Mouse (Mus musculus) gastrocnemius, adult 8-10 months (tissue): ENCODE results near the gene Atp11a. TPM values are rescaled to one million over a fixed set of nuclear protein-coding genes. Genes with fewer than 3 reads are reported as not detected.

Experiments
- DNase-seq, 2 experiments: peaks; one replicate each; pipeline ENCODE4 v3.0.0; 2022; ENCODE audit warnings: low spot score in 2 of 2
- total RNA-seq, 4 experiments: library from RNA; stranded (reverse); gene quantifications; 2 replicates each; pipeline ENCODE4 v1.2.4; 2022

The Atp11a gene
- 10 to 100 TPM; 22.9 to 33.6 (median 27.0) TPM for total RNA-seq

- DNase-seq, result peak; percentile 50 to 65
Observed at GRCm38 (mm10) chr8:12756391-12757157, at the start of gene Atp11a. Gene Atp11a (plus strand): TSS chr8:12757014.

GRCm38 (mm10) chr8:12711623-12712022 lies 45.2 kb upstream of the Atp11a start:
- no peak for DNase-seq

- no peak for DNase-seq
Observed at GRCm38 (mm10) chr8:12715861-12716585, 40.8 kb upstream of the Atp11a start.

- DNase-seq, result no peak
Observed at GRCm38 (mm10) chr8:12719091-12719490, 37.7 kb upstream of the Atp11a start.

- no peak for DNase-seq
Observed at GRCm38 (mm10) chr8:12728644-12729043, 28.2 kb upstream of the Atp11a start.

- DNase-seq, result no peak
Observed at GRCm38 (mm10) chr8:12730780-12731179, 26.0 kb upstream of the Atp11a start.

- DNase-seq, result no peak
Observed at GRCm38 (mm10) chr8:12732431-12732830, 24.4 kb upstream of the Atp11a start.

GRCm38 (mm10) chr8:12739113-12739512 lies 17.7 kb upstream of the Atp11a start:
- no peak for DNase-seq

GRCm38 (mm10) chr8:12743390-12743789 lies 13.4 kb upstream of the Atp11a start:
- DNase-seq, result no peak

GRCm38 (mm10) chr8:12748183-12748582 lies 8.6 kb upstream of the Atp11a start:
- DNase-seq, result no peak

GRCm38 (mm10) chr8:12749116-12749515 lies 7.7 kb upstream of the Atp11a start:
- no peak for DNase-seq

- DNase-seq, result no peak
Observed at GRCm38 (mm10) chr8:12753054-12753453, 3.8 kb upstream of the Atp11a start.

GRCm38 (mm10) chr8:12754115-12754514 lies 2.7 kb upstream of the Atp11a start:
- no peak for DNase-seq

GRCm38 (mm10) chr8:12755312-12755711 lies 1.5 kb upstream of the Atp11a start:
- DNase-seq, result no peak

GRCm38 (mm10) chr8:12755826-12756225 lies 988 bp upstream of the Atp11a start:
- no peak for DNase-seq

- no peak for DNase-seq
Observed at GRCm38 (mm10) chr8:12757231-12757940, 572 bp downstream of the Atp11a start.

GRCm38 (mm10) chr8:12759963-12760362 lies 3.1 kb downstream of the Atp11a start:
- DNase-seq, result no peak

GRCm38 (mm10) chr8:12761873-12762272 lies 5.1 kb downstream of the Atp11a start:
- no peak for DNase-seq

- no peak for DNase-seq
Observed at GRCm38 (mm10) chr8:12763565-12764108, 6.8 kb downstream of the Atp11a start.

GRCm38 (mm10) chr8:12764971-12765370 lies 8.2 kb downstream of the Atp11a start:
- DNase-seq, result no peak

- no peak for DNase-seq
Observed at GRCm38 (mm10) chr8:12767176-12767575, 10.4 kb downstream of the Atp11a start.

GRCm38 (mm10) chr8:12768747-12769146 lies 11.9 kb downstream of the Atp11a start:
- no peak for DNase-seq
